Mouse (Mus musculus): ENCODE measurements around the gene Chd8. TPM values are rescaled to one million over a fixed set of nuclear protein-coding genes. Genes with fewer than 3 reads are reported as not detected.

Chd8 gene
- polyA plus RNA-seq, 1 experiment = 53.5 TPM

GRCm38 (mm10) chr14:52277210-52277609 is 19.6 kb upstream of the Chd8 start:
- no peak for TF ChIP-seq POLR2A (IDR thresholded peaks at IDR 0.05; ENCODE audit: extremely low read depth, insufficient read depth, low read length)
- TF ChIP-seq CTCF (IDR thresholded peaks at IDR 0.05; ENCODE audit: extremely low read depth, insufficient read depth, low read length) = no peak

GRCm38 (mm10) chr14:52272781-52273180 is 15.2 kb upstream of the Chd8 start:
- TF ChIP-seq CTCF (IDR thresholded peaks at IDR 0.05; ENCODE audit: extremely low read depth, insufficient read depth, low read length) = no peak
- Histone ChIP-seq H3K27ac (ENCODE audit: insufficient read depth, low read length) (no peak overlapping the region), H3K4me1 (ENCODE audit: control insufficient read depth, insufficient read depth, low read length) (no peaks in the 10 kb centered on the region), H3K4me3 (ENCODE audit: insufficient read depth, low read length) (no peak overlapping the region)

More at GRCm38 (mm10) chr14:52277210-52277609, 19.6 kb upstream of the Chd8 start:
- Histone ChIP-seq H3K27ac (ENCODE audit: insufficient read depth, low read length) (no peak overlapping the region), H3K4me1 (ENCODE audit: control insufficient read depth, insufficient read depth, low read length) (no peaks in the 10 kb centered on the region; the same call in 1 of the 2 replicates), H3K4me3 (ENCODE audit: insufficient read depth, low read length) (no peak overlapping the region)

- peaks cover 3% of the 10 kb centered on the region; the same call in 1 of the 2 replicates for H3K4me1 ChIP-seq (ENCODE audit: control insufficient read depth, insufficient read depth, low read length)
- H3K27ac ChIP-seq (ENCODE audit: insufficient read depth, low read length) = peak overlapping the region; percentile 17; the same call in 1 of the 2 replicates
- TF ChIP-seq CTCF (IDR thresholded peaks at IDR 0.05; ENCODE audit: extremely low read depth, insufficient read depth, low read length) = no peak
- TF ChIP-seq POLR2A (IDR thresholded peaks at IDR 0.05; ENCODE audit: extremely low read depth, insufficient read depth, low read length) = no peak
- peak overlapping the region; percentile 67 for H3K4me3 ChIP-seq (ENCODE audit: insufficient read depth, low read length)
Measured at GRCm38 (mm10) chr14:52256311-52257175, 1.0 kb downstream of the Chd8 start.

- Histone ChIP-seq H3K27ac (ENCODE audit: insufficient read depth, low read length) (no peak overlapping the region), H3K4me3 (ENCODE audit: insufficient read depth, low read length) (no peak overlapping the region), H3K4me1 (ENCODE audit: control insufficient read depth, insufficient read depth, low read length) (no peaks in the 10 kb centered on the region; the same call in 1 of the 2 replicates)
- no peak for TF ChIP-seq CTCF (IDR thresholded peaks at IDR 0.05; ENCODE audit: extremely low read depth, insufficient read depth, low read length)
Measured at GRCm38 (mm10) chr14:52246129-52246528, 11.5 kb downstream of the Chd8 start.

- no peak for TF ChIP-seq POLR2A (IDR thresholded peaks at IDR 0.05; ENCODE audit: extremely low read depth, insufficient read depth, low read length)
- no peak for TF ChIP-seq CTCF (IDR thresholded peaks at IDR 0.05; ENCODE audit: extremely low read depth, insufficient read depth, low read length)
- Histone ChIP-seq H3K27ac (ENCODE audit: insufficient read depth, low read length) (no peak overlapping the region), H3K4me1 (ENCODE audit: control insufficient read depth, insufficient read depth, low read length) (no peaks in the 10 kb centered on the region; the same call in 1 of the 2 replicates), H3K4me3 (ENCODE audit: insufficient read depth, low read length) (peak overlapping the region; percentile 54)
Measured at GRCm38 (mm10) chr14:52244690-52245042, 12.9 kb downstream of the Chd8 start.

GRCm38 (mm10) chr14:52244041-52244689 is 13.4 kb downstream of the Chd8 start:
- H3K27ac ChIP-seq (ENCODE audit: insufficient read depth, low read length) = no peak overlapping the region
- no peaks in the 10 kb centered on the region; the same call in 1 of the 2 replicates for H3K4me1 ChIP-seq (ENCODE audit: control insufficient read depth, insufficient read depth, low read length)
- peak overlapping the region; percentile 54 for H3K4me3 ChIP-seq (ENCODE audit: insufficient read depth, low read length)
- no peak for TF ChIP-seq CTCF (IDR thresholded peaks at IDR 0.05; ENCODE audit: extremely low read depth, insufficient read depth, low read length)
- peak; percentile 64 for TF ChIP-seq POLR2A (IDR thresholded peaks at IDR 0.05; ENCODE audit: extremely low read depth, insufficient read depth, low read length)

GRCm38 (mm10) chr14:52236216-52236615 is 21.4 kb downstream of the Chd8 start:
- Histone ChIP-seq H3K4me1 (ENCODE audit: control insufficient read depth, insufficient read depth, low read length) (no peaks in the 10 kb centered on the region; the same call in 1 of the 2 replicates), H3K27ac (ENCODE audit: insufficient read depth, low read length) (no peak overlapping the region), H3K4me3 (ENCODE audit: insufficient read depth, low read length) (no peak overlapping the region)
- no peak for TF ChIP-seq CTCF (IDR thresholded peaks at IDR 0.05; ENCODE audit: extremely low read depth, insufficient read depth, low read length)
- TF ChIP-seq POLR2A (IDR thresholded peaks at IDR 0.05; ENCODE audit: extremely low read depth, insufficient read depth, low read length) = no peak

GRCm38 (mm10) chr14:52235165-52235564 is 22.4 kb downstream of the Chd8 start:
- Histone ChIP-seq H3K27ac (ENCODE audit: insufficient read depth, low read length) (no peak overlapping the region), H3K4me3 (ENCODE audit: insufficient read depth, low read length) (no peak overlapping the region), H3K4me1 (ENCODE audit: control insufficient read depth, insufficient read depth, low read length) (no peaks in the 10 kb centered on the region; the same call in 1 of the 2 replicates)
- TF ChIP-seq POLR2A (IDR thresholded peaks at IDR 0.05; ENCODE audit: extremely low read depth, insufficient read depth, low read length) = no peak
- TF ChIP-seq CTCF (IDR thresholded peaks at IDR 0.05; ENCODE audit: extremely low read depth, insufficient read depth, low read length) = no peak

GRCm38 (mm10) chr14:52232249-52232648 is 25.3 kb downstream of the Chd8 start:
- H3K27ac ChIP-seq (ENCODE audit: insufficient read depth, low read length) = no peak overlapping the region
- no peak overlapping the region for H3K4me3 ChIP-seq (ENCODE audit: insufficient read depth, low read length)
- no peak for TF ChIP-seq POLR2A (IDR thresholded peaks at IDR 0.05; ENCODE audit: extremely low read depth, insufficient read depth, low read length)
- TF ChIP-seq CTCF (IDR thresholded peaks at IDR 0.05; ENCODE audit: extremely low read depth, insufficient read depth, low read length) = no peak
- H3K4me1 ChIP-seq (ENCODE audit: control insufficient read depth, insufficient read depth, low read length) = no peaks in the 10 kb centered on the region; the same call in 1 of the 2 replicates

All from cortical plate, adult 2 months (tissue).